Mouse (Mus musculus) urinary bladder, adult 18-20 months (tissue): ENCODE results near the gene Usp42.

Source experiments
- DNase-seq, 2 experiments: peaks; one replicate each; pipeline ENCODE4 v3.0.0; 2022; ENCODE audit warnings: low spot score in 2 of 2, mixed read lengths in 2 of 2

Gene Usp42

DNA sequence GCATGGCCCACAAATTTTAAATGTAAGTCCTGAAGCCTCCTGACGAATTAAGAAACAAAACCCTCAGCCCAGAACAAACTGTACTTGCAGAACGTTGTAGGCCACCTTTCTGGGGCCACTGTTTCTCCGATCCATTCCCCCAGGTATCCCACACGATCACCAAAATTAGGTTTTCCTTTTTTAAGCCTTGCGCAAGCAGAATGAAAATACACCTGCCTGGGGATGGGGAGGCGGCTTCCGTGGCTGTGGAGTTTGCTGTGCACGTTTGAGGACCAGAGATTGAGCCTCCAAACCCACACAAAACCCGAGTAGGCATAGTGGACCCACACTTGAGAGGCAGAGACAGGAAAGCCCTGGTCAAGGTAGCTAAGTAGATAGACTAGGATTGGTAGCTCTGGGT lies 41.7 kb downstream of the Usp42 start:
- no peak for DNase-seq

GRCm38 (mm10) chr5:143687589-143687988 lies 44.5 kb downstream of the Usp42 start:
- no peak for DNase-seq

DNA sequence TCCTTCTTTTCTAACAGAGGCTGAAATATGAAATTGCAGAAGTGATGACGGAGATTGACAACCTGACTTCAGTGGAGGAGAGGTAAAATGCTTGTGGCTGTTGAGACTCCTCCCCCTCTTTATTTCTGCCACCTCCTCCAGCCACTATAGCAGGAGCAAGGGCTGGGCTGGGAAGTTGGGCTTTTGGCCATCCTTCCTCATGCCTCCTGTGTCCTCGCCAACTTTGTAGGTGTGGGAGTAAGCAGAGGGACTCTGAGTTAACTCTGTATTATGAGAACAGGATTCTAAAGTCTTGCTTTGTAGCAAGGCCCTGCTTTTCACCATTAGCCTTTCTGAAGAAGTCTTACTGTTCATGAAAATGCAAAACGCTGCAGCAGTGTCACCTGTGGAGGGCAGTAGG lies 45.6 kb downstream of the Usp42 start:
- DNase-seq = no peak

DNA sequence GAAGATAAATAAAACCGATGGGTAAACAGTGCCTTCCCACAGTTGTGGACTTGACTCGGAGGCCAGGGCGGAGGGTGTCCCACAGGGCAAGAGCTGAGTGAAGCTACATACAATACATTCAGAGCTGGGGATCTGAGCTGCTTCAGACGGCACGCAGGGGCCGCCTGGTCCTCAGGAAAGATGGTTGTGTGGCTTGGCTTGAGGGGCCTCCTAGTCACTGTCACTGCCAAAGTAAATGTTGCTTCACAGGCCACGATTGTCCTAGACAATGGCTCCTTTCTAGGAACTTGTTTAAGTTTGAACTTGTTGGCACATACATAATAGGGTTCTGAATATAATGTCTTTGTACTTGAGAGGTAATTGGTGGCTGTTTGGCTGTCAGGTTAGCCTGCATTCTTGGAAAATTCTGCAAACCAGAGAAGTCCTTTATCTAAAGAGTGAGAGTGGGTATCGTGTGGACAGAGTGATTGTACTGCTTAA lies 47.1 kb downstream of the Usp42 start:
- no peak for DNase-seq

- DNase-seq = no peak
Observed at GRCm38 (mm10) chr5:143683696-143684095, 48.4 kb downstream of the Usp42 start.

GRCm38 (mm10) chr5:143679654-143680053 lies 52.4 kb downstream of the Usp42 start:
- DNase-seq = no peak

DNA sequence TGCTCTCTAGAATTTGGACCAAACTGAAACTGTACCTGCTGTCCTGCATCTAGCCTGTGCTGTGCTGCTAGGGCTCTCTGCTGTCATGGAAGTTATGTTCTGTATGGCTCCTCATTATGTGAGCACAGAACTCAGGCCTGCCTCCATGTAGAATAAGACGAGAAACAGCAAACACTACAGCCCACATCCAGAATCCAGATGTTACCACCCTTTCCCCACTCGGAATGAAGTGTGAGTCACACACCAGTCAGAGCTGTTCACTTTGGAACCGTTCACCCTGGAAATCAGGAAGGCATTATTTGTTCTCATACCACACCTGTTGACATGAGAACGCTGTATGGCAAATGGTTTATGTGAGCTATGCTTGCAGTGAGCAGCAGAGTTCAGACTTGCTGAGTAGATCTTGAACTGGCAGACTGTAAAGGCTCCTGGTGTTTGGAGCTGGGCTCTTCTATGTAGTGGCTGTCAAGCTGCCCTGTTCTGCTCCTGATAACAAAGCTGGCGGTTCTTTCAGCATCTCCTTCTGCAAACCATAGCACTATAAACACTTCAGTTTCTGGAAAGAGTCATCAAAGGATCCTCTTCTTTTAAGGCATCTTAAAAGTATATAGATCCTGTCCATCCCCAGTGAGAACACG lies 53.3 kb downstream of the Usp42 start:
- DNase-seq = no peak

DNA sequence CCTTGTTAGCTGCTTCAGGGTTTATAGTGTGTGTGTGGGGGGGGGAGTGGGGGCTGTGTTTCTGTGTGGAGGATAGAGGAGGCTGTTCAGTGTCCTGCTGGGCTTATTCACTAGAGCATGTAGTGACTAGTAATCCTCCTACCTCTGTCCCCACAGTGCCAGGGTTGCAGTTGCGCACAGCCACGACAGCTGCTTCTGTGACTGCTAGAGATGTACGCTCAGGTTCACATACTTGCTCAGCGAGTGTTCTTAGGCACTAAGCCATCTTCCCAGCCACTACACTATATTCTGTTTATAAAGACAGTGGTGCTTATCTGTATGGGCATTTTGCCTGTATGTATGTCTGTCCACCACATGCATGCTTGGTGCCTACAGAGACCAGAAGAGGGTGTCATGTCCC lies 54.7 kb downstream of the Usp42 start:
- no peak for DNase-seq

DNA sequence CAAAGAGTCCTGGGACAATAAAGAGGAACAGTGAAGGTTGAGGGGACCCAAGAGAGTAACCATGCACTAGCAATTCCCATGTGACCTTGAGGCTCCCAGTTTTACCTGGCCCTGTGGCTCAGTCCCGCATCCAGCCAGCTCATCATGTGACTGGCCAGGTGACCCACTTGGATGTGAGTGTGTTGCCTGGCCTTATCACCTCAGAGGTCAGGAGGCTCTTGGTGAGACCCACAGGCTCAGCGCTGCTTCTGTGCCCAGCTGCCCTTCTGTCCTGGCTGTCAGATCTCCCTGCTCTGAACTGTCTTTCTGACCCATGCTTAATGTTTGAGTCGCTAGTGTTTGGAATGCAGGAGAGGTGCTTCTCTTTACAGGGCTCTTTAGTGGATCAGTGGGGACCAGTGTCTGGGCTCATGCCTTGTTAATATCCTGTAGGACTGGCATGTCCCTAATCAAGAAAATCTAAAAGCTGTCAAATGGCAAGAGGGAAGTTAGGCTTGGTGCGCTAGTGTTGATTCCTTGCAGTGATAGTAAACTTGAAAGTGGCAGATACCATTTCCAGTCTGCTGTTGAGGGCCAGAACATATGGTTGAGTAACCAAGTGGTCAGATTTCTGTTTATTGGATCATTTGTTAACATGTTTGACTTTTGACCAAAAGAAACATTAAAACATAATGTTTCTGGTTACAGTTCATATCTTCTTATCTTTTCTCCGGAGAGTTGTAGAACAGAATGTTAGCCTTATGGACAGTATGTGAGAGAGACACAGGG lies 55.7 kb downstream of the Usp42 start:
- DNase-seq = no peak

- DNase-seq = no peak
Observed at GRCm38 (mm10) chr5:143674576-143674975, 57.5 kb downstream of the Usp42 start.

- DNase-seq = no peak
Observed at GRCm38 (mm10) chr5:143670740-143671415, 61.2 kb downstream of the Usp42 start.

- no peak for DNase-seq
Observed at GRCm38 (mm10) chr5:143669839-143670238, 62.2 kb downstream of the Usp42 start.

GRCm38 (mm10) chr5:143669393-143669792 lies 62.7 kb downstream of the Usp42 start:
- no peak for DNase-seq

GRCm38 (mm10) chr5:143668884-143669283 lies 63.2 kb downstream of the Usp42 start:
- DNase-seq = no peak

GRCm38 (mm10) chr5:143666015-143666414 lies 66.1 kb downstream of the Usp42 start:
- DNase-seq = no peak

- DNase-seq = no peak
Observed at GRCm38 (mm10) chr5:143665561-143665960, 66.5 kb downstream of the Usp42 start.

DNA sequence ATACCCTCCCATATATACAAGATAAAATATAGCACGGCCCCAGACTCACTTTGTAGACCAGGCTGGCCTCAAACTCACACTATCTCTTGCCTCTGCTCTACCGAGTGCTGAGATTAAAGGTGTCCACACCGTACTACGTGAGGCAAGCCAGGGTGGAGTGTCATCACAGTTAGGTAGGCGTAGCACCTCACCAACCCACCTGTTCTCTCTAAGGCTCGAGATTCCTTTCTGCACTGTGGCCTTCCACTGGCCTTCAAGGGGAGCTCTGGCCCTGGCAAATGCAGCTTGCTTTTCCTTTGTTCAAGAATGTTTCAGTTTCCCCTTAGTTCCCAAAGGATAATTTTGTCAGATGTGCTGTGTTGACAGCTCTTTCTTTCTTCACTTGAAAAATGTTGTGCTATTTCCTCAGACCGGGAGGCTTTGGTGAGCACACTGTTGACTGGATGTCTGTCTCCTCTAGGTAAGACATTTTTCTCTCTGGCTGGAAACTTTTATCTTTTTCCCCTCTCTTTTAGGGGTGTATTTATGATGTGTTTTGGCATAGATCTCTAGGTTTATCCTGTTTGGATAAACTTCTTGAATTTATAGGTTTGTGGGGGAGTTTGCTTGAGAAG lies 68.9 kb downstream of the Usp42 start:
- DNase-seq = no peak
